Mouse (Mus musculus) heart, adult 2 months (tissue): ENCODE measurements around the gene Slc52a3.

Experiments
- CTCF ChIP-seq: fragments of 200-600 bp; IDR thresholded peaks from 2 replicates; pipeline ENCODE4 v1.8.1; 2022; ENCODE audit warnings: antibody characterized with exemption, mild to moderate bottlenecking, moderate library complexity
- EP300 ChIP-seq: fragments of 200-500 bp; IDR thresholded peaks from 2 replicates; pipeline ENCODE4 v1.6.1; 2011; ENCODE audit warnings: low read depth, low read length, control low read depth; ENCODE audit not compliant: insufficient read depth

DNA sequence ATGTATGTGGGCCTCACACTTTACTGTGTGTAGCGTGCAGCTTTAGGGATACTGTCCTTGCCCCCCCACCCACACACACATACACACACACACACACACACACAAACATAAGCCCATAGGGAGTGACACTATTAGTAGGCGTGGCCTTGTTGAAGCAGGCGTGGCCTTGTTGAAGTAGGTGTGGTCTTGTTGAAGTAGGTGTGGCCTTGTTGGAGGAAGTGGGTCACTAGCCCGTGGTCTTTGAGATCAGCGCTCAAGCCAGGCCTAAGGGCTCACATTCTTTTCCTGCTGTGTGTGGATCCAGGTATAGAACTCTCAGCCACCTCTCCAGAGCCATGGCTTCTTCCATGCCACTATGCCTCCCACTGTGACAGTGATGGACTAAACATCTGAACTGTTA, 34.7 kb downstream of the Slc52a3 start:
- no peak for TF ChIP-seq EP300
- TF ChIP-seq CTCF, result no peak
